Mouse (Mus musculus) spleen, adult 2 months (tissue): Measurements from ENCODE around the gene Abcg3. TPM values are rescaled to one million over a fixed set of nuclear protein-coding genes. Genes with fewer than 3 reads are reported as not detected.
"Not testable (repeated sequence)": the region's sequence is repeated elsewhere in the genome, so short reads cannot be mapped to it uniquely, and the experiment has no call there.

Experiments
- DNase-seq, 2 experiments: peaks; one replicate each; pipeline versions ENCODE4 v3.0.0 to v3.0.0-alpha.2; 2012 to 2021; ENCODE audit warnings: low spot score in 2 of 2, low read depth in 1 of 2
- H3K27ac ChIP-seq: fragments of 200-500 bp; 2 replicates; pipeline ENCODE4 v1.5.1; 2012; ENCODE audit warnings: low read length, inconsistent platforms; ENCODE audit not compliant: insufficient read depth
- H3K27me3 ChIP-seq: fragments of 200-500 bp; 2 replicates; pipeline ENCODE4 v1.6.1; 2012; ENCODE audit warnings: mild to moderate bottlenecking, moderate library complexity, low read length, inconsistent platforms; ENCODE audit not compliant: control insufficient read depth, insufficient read depth
- H3K36me3 ChIP-seq: fragments of 200-500 bp; 2 replicates; pipeline ENCODE4 v1.6.1; 2012; ENCODE audit warnings: mild to moderate bottlenecking, low read length, inconsistent platforms; ENCODE audit not compliant: control insufficient read depth, insufficient read depth
- H3K4me1 ChIP-seq: fragments of 200-500 bp; 2 replicates; pipeline ENCODE4 v1.6.1; 2011; ENCODE audit warnings: inconsistent platforms; ENCODE audit not compliant: control insufficient read depth, insufficient read depth, insufficient read length
- H3K4me3 ChIP-seq: fragments of 200-500 bp; 2 replicates; pipeline ENCODE4 v1.5.1; 2011; ENCODE audit warnings: mild to moderate bottlenecking, inconsistent platforms; ENCODE audit not compliant: insufficient read depth, insufficient read length; ENCODE audit errors: extremely low read depth
- CTCF ChIP-seq: fragments of 200-500 bp; IDR thresholded peaks from 2 replicates; pipeline ENCODE4 v1.5.1; 2011; ENCODE audit warnings: mild to moderate bottlenecking, inconsistent platforms; ENCODE audit not compliant: insufficient read depth, insufficient read length, insufficient replicate concordance; ENCODE audit errors: extremely low read depth
- POLR2A ChIP-seq: fragments of 200-500 bp; IDR thresholded peaks from 2 replicates; pipeline ENCODE4 v1.6.1; 2011; ENCODE audit warnings: low read depth, low read length, inconsistent platforms
- WGBS: fragments of 180-500 bp; shearing (Covaris S2); methylation state at CpG from one replicate; pipeline ENCODE4 v1.1.7; 2018; 5-methylcytosine and 5-hydroxymethylcytosine counted together
- polyA plus RNA-seq: library from polyadenylated mRNA; depleted of rRNA; stranded (reverse); fragments of >200 nt; gene quantifications from 2 replicates; pipeline ENCODE4 v1.2.3, GENCODE M21; 2012; rRNA removed

Gene Abcg3
- polyA plus RNA-seq, 1 experiment = 11.9 TPM

- Histone ChIP-seq H3K27me3 (no peaks in the 10 kb centered on the region), H3K4me3 (no peak overlapping the region), H3K27ac (peak overlapping the region; percentile 49), H3K36me3 (peaks cover 16% of the 10 kb centered on the region), H3K4me1 (peaks cover 3% of the 10 kb centered on the region; the same call in 1 of the 2 replicates)
- TF ChIP-seq CTCF (no peak), POLR2A (no peak)
- 10% methylated on average over 2 of the region's 2 CpGs for WGBS
- no peak for DNase-seq
Observed at GRCm38 (mm10) chr5:104979040-104979513, 3.4 kb downstream of the Abcg3 start.

- peak overlapping the region; percentile 89 for H3K27ac ChIP-seq
- peaks cover 12% of the 10 kb centered on the region; the same call in 1 of the 2 replicates for H3K4me1 ChIP-seq
- WGBS = 12% methylated on average over 2 of the region's 2 CpGs
- TF ChIP-seq CTCF = no peak
- no peak for TF ChIP-seq POLR2A
- no peak overlapping the region for H3K4me3 ChIP-seq
- H3K27me3 ChIP-seq = no peaks in the 10 kb centered on the region
- peak; percentile 26 to 58 for DNase-seq
- H3K36me3 ChIP-seq = peaks cover 2% of the 10 kb centered on the region
Observed at GRCm38 (mm10) chr5:104958141-104958793, 24.3 kb downstream of the Abcg3 start.

- Histone ChIP-seq H3K27ac (no peak overlapping the region), H3K4me1 (peaks cover 12% of the 10 kb centered on the region; the same call in 1 of the 2 replicates), H3K4me3 (no peak overlapping the region), H3K27me3 (no peaks in the 10 kb centered on the region), H3K36me3 (peaks cover 4% of the 10 kb centered on the region)
- DNase-seq = no peak
- 86% methylated on average over 3 of the region's 3 CpGs for WGBS
- TF ChIP-seq CTCF (no peak), POLR2A (no peak)
Observed at GRCm38 (mm10) chr5:104955208-104955607, 27.3 kb downstream of the Abcg3 start.

GRCm38 (mm10) chr5:104946951-104947350 lies 35.6 kb downstream of the Abcg3 start:
- DNase-seq = no peak
- Histone ChIP-seq H3K4me3 (no peak overlapping the region), H3K27me3 (no peaks in the 10 kb centered on the region), H3K27ac (no peak overlapping the region), H3K36me3 (0 out of 2 replicates have a peak, but pooled peaks cover 2% of the 10 kb centered on the region), H3K4me1 (no peaks in the 10 kb centered on the region)
- no peak for TF ChIP-seq POLR2A
- no peak for TF ChIP-seq CTCF
- 93% methylated on average over 1 of the region's 1 CpGs for WGBS

GRCm38 (mm10) chr5:104934148-104934547 lies 48.4 kb downstream of the Abcg3 start:
- no peak for DNase-seq
- TF ChIP-seq CTCF (no peak), POLR2A (no peak)
- WGBS = 88% methylated on average over 7 of the region's 7 CpGs
- no peak overlapping the region for H3K27ac ChIP-seq
- no peaks in the 10 kb centered on the region for H3K27me3 ChIP-seq
- H3K4me1 ChIP-seq = no peaks in the 10 kb centered on the region
- H3K4me3 ChIP-seq = no peak overlapping the region
- H3K36me3 ChIP-seq = peaks cover 1% of the 10 kb centered on the region; the same call in 1 of the 2 replicates

GRCm38 (mm10) chr5:104906556-104906955 lies 76.0 kb downstream of the Abcg3 start:
- H3K36me3 ChIP-seq, DNase-seq, H3K4me1 ChIP-seq, H3K4me3 ChIP-seq, H3K27ac ChIP-seq, H3K27me3 ChIP-seq: not testable (repeated sequence)
- 89% methylated on average over 5 of the region's 5 CpGs for WGBS

Other genes with a start within 250 kb of the Abcg3 start
- 0.27 and 0.28 TPM in 2 replicates for gene Zfp951, start 122.6 kb downstream of the Abcg3 start, polyA plus RNA-seq
- 10.8 and 15.7 TPM in 2 replicates for gene Gbp9, start 156.8 kb upstream of the Abcg3 start, polyA plus RNA-seq
- gene Gbp8, start 156.8 kb upstream of the Abcg3 start, polyA plus RNA-seq = 9.8 and 12.8 TPM in 2 replicates
- 21.3 and 30.8 TPM in 2 replicates for gene Gbp4, start 156.9 kb upstream of the Abcg3 start, polyA plus RNA-seq